ENCODE assay signal across 23 mouse cellular contexts in the genomic region with DNA sequence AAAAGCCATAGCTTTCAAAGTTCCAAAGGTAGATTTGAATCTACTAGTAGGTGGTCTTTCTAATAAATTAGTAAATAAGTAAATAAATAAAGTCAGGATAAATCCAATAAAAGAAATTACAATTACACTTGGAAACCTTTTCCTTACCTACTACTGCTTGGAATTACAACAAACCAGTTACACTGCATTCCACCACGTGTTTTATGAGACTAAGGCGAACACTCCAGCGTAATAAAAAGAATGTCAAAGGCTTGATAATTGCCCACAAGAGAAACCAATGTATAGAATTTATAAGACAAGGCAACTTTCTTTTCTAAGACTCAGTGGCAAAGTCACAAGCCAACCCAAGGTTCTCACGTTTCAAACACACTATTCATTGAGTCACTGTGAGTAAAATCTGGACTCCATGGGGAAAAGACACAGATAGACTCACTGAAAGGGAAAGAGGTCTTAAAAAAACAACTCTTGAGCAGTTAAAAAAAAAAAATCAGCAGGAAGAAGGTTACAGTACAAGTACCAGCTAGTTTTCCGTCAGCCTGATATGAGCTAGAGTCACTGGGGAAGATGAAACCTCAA. TPM values are rescaled to one million over a fixed set of nuclear protein-coding genes. Genes with fewer than 3 reads are reported as not detected.
DNase-seq lines count a peak whose midpoint lies in the region; ATAC-seq and TF ChIP-seq lines count a peak whose summit lies in the region.
"Had no signal": no experiment of that assay in that cellular context is flagged by ENCODE, and none has a peak within 500 bp of the region (broad histone marks: within the 10 kb centered on the region; RNA-seq: fewer than 3 reads in every experiment).

No protein-coding gene starts in this region.

- 51% methylated on average over 5 of the region's 5 CpGs for WGBS in kidney, adult 2 months
- 57% methylated on average over 5 of the region's 5 CpGs for WGBS in lung, postnatal 0 days
- whole genome bisulfite sequencing in lung, adult 2 months = 60% methylated on average over 5 of the region's 5 CpGs
- 43% methylated on average over 5 of the region's 5 CpGs for WGBS in intestine, embryonic 15.5 days
- WGBS in stomach, embryonic 15.5 days = 49% methylated on average over 5 of the region's 5 CpGs
- WGBS in forebrain, embryonic 11.5 days = 51% methylated on average over 5 of the region's 5 CpGs

- no peaks in the 10 kb centered on the region for H3K36me3 ChIP-seq in kidney, adult 2 months (ENCODE audit: control insufficient read depth, insufficient read depth, low read length)
- H3K36me3 ChIP-seq in lung, postnatal 0 days (ENCODE audit: insufficient read depth, low read length) = no peaks in the 10 kb centered on the region
- H3K36me3 ChIP-seq in intestine, embryonic 15.5 days = no peaks in the 10 kb centered on the region
- H3K36me3 ChIP-seq in stomach, embryonic 15.5 days = no peaks in the 10 kb centered on the region
- no peaks in the 10 kb centered on the region for H3K36me3 ChIP-seq in forebrain, embryonic 11.5 days (ENCODE audit: control insufficient read depth, insufficient read depth, low read length)
- H3K36me3 ChIP-seq: heart, embryonic 15.5 days; liver, embryonic 15.5 days; midbrain, embryonic 15.5 days had no signal

- TF ChIP-seq CTCF in kidney, adult 2 months (conservative IDR thresholded peaks at IDR 0.05; ENCODE audit: insufficient read depth, insufficient read length, low read depth, low read length) = no peak
- TF ChIP-seq CTCF in lung, postnatal 0 days (IDR thresholded peaks at IDR 0.05) = no peak
- no peak for TF ChIP-seq CTCF in lung, adult 2 months (IDR thresholded peaks at IDR 0.05; ENCODE audit: insufficient read depth, low read length)

- H3K4me3 ChIP-seq in kidney, adult 2 months (ENCODE audit: insufficient read depth, low read depth, low read length) = no peak overlapping the region
- no peak overlapping the region for H3K4me3 ChIP-seq in lung, postnatal 0 days (ENCODE audit: low read depth, low read length)
- H3K4me3 ChIP-seq in lung, adult 2 months (replicated peaks; ENCODE audit: extremely low read depth, low read depth, low read length) = no peak overlapping the region
- no peak overlapping the region for H3K4me3 ChIP-seq in intestine, embryonic 15.5 days (replicated peaks)
- no peak overlapping the region for H3K4me3 ChIP-seq in stomach, embryonic 15.5 days (replicated peaks)
- no peak overlapping the region for H3K4me3 ChIP-seq in forebrain, embryonic 11.5 days (ENCODE audit: low read depth, low read length)
- H3K4me3 ChIP-seq: heart, adult 2 months; heart, embryonic 15.5 days; liver, embryonic 15.5 days; megakaryocyte, embryonic 14.5 days; midbrain, embryonic 15.5 days had no signal

- DNase-seq in kidney, adult 2 months = no peak
- no peak for DNase-seq in kidney, adult 9 months
- peak; percentile 68 for DNase-seq in lung, postnatal 0 days (ENCODE audit: low spot score)
- DNase-seq in lung, adult 2 months = no peak
- no peak for DNase-seq in left cerebral cortex, adult 9 months (ENCODE audit: low spot score in 2 of 2)
- no peak for DNase-seq in forebrain, embryonic 11.5 days (ENCODE audit: low spot score)
- DNase-seq: adrenal gland, postnatal 25 days; B cell, adult 2 months; cerebellum, adult 2 months; gastrocnemius, postnatal 10 days; heart, adult 2 months; layer of hippocampus, postnatal 36 days; right cerebral cortex, adult 18-20 months had no signal

- no peaks in the 10 kb centered on the region for H3K27me3 ChIP-seq in kidney, adult 2 months (replicated peaks; ENCODE audit: control insufficient read depth, insufficient read depth, low read length)
- no peaks in the 10 kb centered on the region for H3K27me3 ChIP-seq in lung, postnatal 0 days (replicated peaks; ENCODE audit: insufficient read depth, low read length)
- H3K27me3 ChIP-seq in intestine, embryonic 15.5 days (replicated peaks) = no peaks in the 10 kb centered on the region
- H3K27me3 ChIP-seq in stomach, embryonic 15.5 days (replicated peaks) = no peaks in the 10 kb centered on the region
- no peaks in the 10 kb centered on the region for H3K27me3 ChIP-seq in forebrain, embryonic 11.5 days (ENCODE audit: control insufficient read depth, insufficient read depth, low read length)
- H3K27me3 ChIP-seq: heart, embryonic 15.5 days; liver, embryonic 15.5 days; megakaryocyte, embryonic 14.5 days; midbrain, embryonic 15.5 days; Patski had no signal

- TF ChIP-seq POLR2A in kidney, adult 2 months (IDR thresholded peaks at IDR 0.05; ENCODE audit: low read depth, low read length) = no peak
- TF ChIP-seq POLR2A in lung, adult 2 months (IDR thresholded peaks at IDR 0.05; ENCODE audit: borderline replicate concordance, extremely low read depth, low read depth, low read length) = no peak

- no peak overlapping the region for H3K9ac ChIP-seq in lung, postnatal 0 days (replicated peaks; ENCODE audit: low read depth)
- no peak overlapping the region for H3K9ac ChIP-seq in intestine, embryonic 15.5 days
- no peak overlapping the region for H3K9ac ChIP-seq in stomach, embryonic 15.5 days
- H3K9ac ChIP-seq in forebrain, embryonic 11.5 days (ENCODE audit: low read length) = no peak overlapping the region
- H3K9ac ChIP-seq: heart, embryonic 15.5 days; liver, embryonic 15.5 days; midbrain, embryonic 15.5 days had no signal

- H3K4me2 ChIP-seq in lung, postnatal 0 days (replicated peaks; ENCODE audit: low read depth, low read length) = no peak overlapping the region; the same call in 1 of the 2 replicates
- 0 out of 2 replicates have a peak overlapping the region, but pooled peaks have one; percentile 7 for H3K4me2 ChIP-seq in intestine, embryonic 15.5 days (replicated peaks)
- no peak overlapping the region for H3K4me2 ChIP-seq in stomach, embryonic 15.5 days
- H3K4me2 ChIP-seq in forebrain, embryonic 11.5 days (ENCODE audit: low read depth, low read length, severe bottlenecking) = no peak overlapping the region
- H3K4me2 ChIP-seq: heart, embryonic 15.5 days; liver, embryonic 15.5 days; midbrain, embryonic 15.5 days had no signal

- no peaks in the 10 kb centered on the region for H3K9me3 ChIP-seq in lung, postnatal 0 days (ENCODE audit: low read length)
- H3K9me3 ChIP-seq in intestine, embryonic 15.5 days = no peaks in the 10 kb centered on the region
- no peaks in the 10 kb centered on the region for H3K9me3 ChIP-seq in stomach, embryonic 15.5 days
- no peaks in the 10 kb centered on the region for H3K9me3 ChIP-seq in forebrain, embryonic 11.5 days (ENCODE audit: control insufficient read depth, low read length)
- H3K9me3 ChIP-seq: heart, embryonic 15.5 days; liver, embryonic 15.5 days; megakaryocyte, embryonic 14.5 days; midbrain, embryonic 15.5 days had no signal

- peak; percentile 52; the same call in 1 of the 2 replicates for ATAC-seq in lung, postnatal 0 days
- peak; percentile 66 for ATAC-seq in intestine, embryonic 15.5 days
- no peak for ATAC-seq in stomach, embryonic 15.5 days (ENCODE audit: insufficient read depth, low FRiP score, low read depth)
- ATAC-seq in forebrain, embryonic 11.5 days (replicated peaks; ENCODE audit: low FRiP score) = no peak
- ATAC-seq: activated CD4-positive, CD25-positive, alpha-beta regulatory T cell, adult 4 months; forebrain, embryonic 16.5 days; inflammation-experienced regulatory T-cells, adult 6 months; midbrain, embryonic 15.5 days; Patski had no signal

- 0 out of 2 replicates have a peak, but pooled peaks have one; percentile 46 for TF ChIP-seq EP300 in lung, postnatal 0 days (IDR thresholded peaks at IDR 0.05)

- peak overlapping the region; percentile 54; the same call in 1 of the 2 replicates for H3K27ac ChIP-seq in kidney, adult 2 months (ENCODE audit: insufficient read depth, low read depth, low read length)
- H3K27ac ChIP-seq in lung, postnatal 0 days (ENCODE audit: low read length) = no peak overlapping the region
- 0 out of 2 replicates have a peak overlapping the region, but pooled peaks have one; percentile 22 for H3K27ac ChIP-seq in intestine, embryonic 15.5 days
- peak overlapping the region; percentile 21 for H3K27ac ChIP-seq in stomach, embryonic 15.5 days
- no peak overlapping the region for H3K27ac ChIP-seq in forebrain, embryonic 11.5 days (ENCODE audit: low read depth, low read length)
- H3K27ac ChIP-seq: heart, adult 2 months; heart, embryonic 15.5 days; liver, embryonic 15.5 days; midbrain, embryonic 15.5 days had no signal

- peaks cover 23% of the 10 kb centered on the region for H3K4me1 ChIP-seq in kidney, adult 2 months (ENCODE audit: control insufficient read depth, insufficient read depth, low read length)
- H3K4me1 ChIP-seq in lung, postnatal 0 days (ENCODE audit: insufficient read depth, low read depth, low read length) = peaks cover 9% of the 10 kb centered on the region; the same call in 1 of the 2 replicates
- peaks cover 10% of the 10 kb centered on the region for H3K4me1 ChIP-seq in lung, adult 2 months (ENCODE audit: control insufficient read depth, insufficient read depth, low read length)
- H3K4me1 ChIP-seq in intestine, embryonic 15.5 days (replicated peaks) = peaks cover 40% of the 10 kb centered on the region
- H3K4me1 ChIP-seq in stomach, embryonic 15.5 days = peaks cover 23% of the 10 kb centered on the region
- H3K4me1 ChIP-seq in forebrain, embryonic 11.5 days (replicated peaks; ENCODE audit: control insufficient read depth, insufficient read depth, low read length) = peaks cover 5% of the 10 kb centered on the region; the same call in 1 of the 2 replicates
- H3K4me1 ChIP-seq: megakaryocyte, embryonic 14.5 days had no signal

RNA-seq across cellular contexts. Expression of a gene that starts 21.4 kb away (rescaled TPM):
- polyA plus RNA-seq in kidney, adult 2 months (2012; rRNA removed) = 37.2 and 44.5 TPM in 2 replicates
- polyA plus RNA-seq in lung, postnatal 0 days (2015; fragmentation: Nextera tagmentation; extraction: Ambion mirVana) = 15.6 and 18.4 TPM in 2 replicates
- polyA plus RNA-seq in lung, adult 2 months (2012; rRNA removed) = 39.8 and 47.5 TPM in 2 replicates
- 15.9 and 17.5 TPM in 2 replicates for polyA plus RNA-seq in intestine, embryonic 15.5 days (2015; fragmentation: Nextera tagmentation; extraction: Ambion mirVana)
- 20.9 and 26.7 TPM in 2 replicates for polyA plus RNA-seq in stomach, embryonic 15.5 days (2015; fragmentation: Nextera tagmentation; extraction: Ambion mirVana)
- polyA plus RNA-seq in forebrain, embryonic 11.5 days (2014; fragmentation: Nextera tagmentation; extraction: Ambion mirVana) = 41.8 and 42.5 TPM in 2 replicates

Comparison
In these comparisons a context has a peak if more than half of its experiments do, and no peak if none do; other contexts are left out.
1. H3K27ac ChIP-seq: peak in kidney, adult 2 months (single experiment), intestine, embryonic 15.5 days (single experiment) and stomach, embryonic 15.5 days (single experiment); none in lung, postnatal 0 days (single experiment) and forebrain, embryonic 11.5 days (single experiment).
2. ATAC-seq: peak in lung, postnatal 0 days (single experiment) and intestine, embryonic 15.5 days (single experiment); none in stomach, embryonic 15.5 days (single experiment) and forebrain, embryonic 11.5 days (single experiment).